Mouse (Mus musculus) limb, embryonic 11.5 days (tissue): ENCODE measurements around the gene Cldn14. TPM values are rescaled to one million over a fixed set of nuclear protein-coding genes. Genes with fewer than 3 reads are reported as not detected.

ENCODE experiments used
- ATAC-seq: fragments of 200-750 bp; cut with Nextera tagmentation; 2 replicates; pipeline ENCODE4 v1.8.0; 2017; ENCODE audit warnings: low read depth; ENCODE audit not compliant: insufficient number of reproducible peaks, low FRiP score, low TSS enrichment
- DNase-seq: peaks from one replicate; pipeline ENCODE4 v3.0.0-alpha.2; 2015; ENCODE audit warnings: low spot score
- H3K27ac ChIP-seq: fragments of 300-500 bp; sonication (generic); replicated peaks from 2 replicates; pipeline ENCODE4 v1.5.1; 2014; ENCODE audit warnings: low read depth, mild to moderate bottlenecking, low read length
- H3K27me3 ChIP-seq: fragments of 300-500 bp; sonication (generic); 2 replicates; pipeline ENCODE4 v1.6.1; 2014; ENCODE audit warnings: mild to moderate bottlenecking, low read length, mixed read lengths; ENCODE audit not compliant: control insufficient read depth, insufficient read depth
- H3K36me3 ChIP-seq: fragments of 300-500 bp; sonication (generic); 2 replicates; pipeline ENCODE4 v1.6.1; 2014; ENCODE audit warnings: mild to moderate bottlenecking, low read length, moderate library complexity, mixed read lengths; ENCODE audit not compliant: control insufficient read depth, insufficient read depth
- H3K4me1 ChIP-seq: fragments of 300-500 bp; sonication (generic); 2 replicates; pipeline ENCODE4 v1.6.1; 2014; ENCODE audit warnings: low read length, mixed read lengths; ENCODE audit not compliant: control insufficient read depth, insufficient read depth
- H3K4me2 ChIP-seq: fragments of 300-500 bp; sonication (generic); 2 replicates; pipeline ENCODE4 v1.6.1; 2014; ENCODE audit warnings: low read depth, mild to moderate bottlenecking, moderate library complexity; ENCODE audit not compliant: severe bottlenecking
- H3K4me3 ChIP-seq: fragments of 300-500 bp; sonication (generic); 2 replicates; pipeline ENCODE4 v1.5.1; 2014; ENCODE audit warnings: low read depth, low read length
- H3K9ac ChIP-seq: fragments of 300-500 bp; sonication (generic); 2 replicates; pipeline ENCODE4 v1.6.1; 2014; ENCODE audit warnings: mild to moderate bottlenecking, low read length
- H3K9me3 ChIP-seq: fragments of 300-500 bp; sonication (generic); 2 replicates; pipeline ENCODE4 v1.6.1; 2016; ENCODE audit warnings: low read length; ENCODE audit not compliant: control insufficient read depth
- WGBS: fragments of 180-500 bp; shearing (Covaris S2); extraction: QIAGEN DNeasy Blood & Tissue Kit; methylation state at CpG from one replicate; pipeline ENCODE4 v1.1.7; 2014; 5-methylcytosine and 5-hydroxymethylcytosine counted together
- polyA plus RNA-seq: library from polyadenylated mRNA; unstranded; fragments of >200 nt; fragmentation: Nextera tagmentation; extraction: Ambion mirVana; gene quantifications from 2 replicates; pipeline ENCODE4 v1.2.1, GENCODE M21; 2014

Cldn14 gene
- polyA plus RNA-seq, 1 experiment from 2014 or later = not detected

GRCm38 (mm10) chr16:93960495-93960894, 48.1 kb downstream of the Cldn14 start:
- ATAC-seq = no peak
- 88% methylated on average over 4 of the region's 4 CpGs for WGBS
- no peaks in the 10 kb centered on the region for H3K36me3 ChIP-seq

GRCm38 (mm10) chr16:93957402-93957801, 51.2 kb downstream of the Cldn14 start:
- Histone ChIP-seq H3K9ac (no peak overlapping the region), H3K9me3 (no peaks in the 10 kb centered on the region), H3K4me3 (no peak overlapping the region), H3K36me3 (no peaks in the 10 kb centered on the region), H3K27me3 (no peaks in the 10 kb centered on the region), H3K4me2 (no peak overlapping the region), H3K27ac (no peak overlapping the region), H3K4me1 (no peaks in the 10 kb centered on the region)
- WGBS = 75% methylated on average over 12 of the region's 12 CpGs
- ATAC-seq = no peak
- DNase-seq = no peak

More at GRCm38 (mm10) chr16:93960495-93960894, 48.1 kb downstream of the Cldn14 start:
- Histone ChIP-seq H3K27me3 (no peaks in the 10 kb centered on the region; the same call in 1 of the 2 replicates), H3K4me3 (no peak overlapping the region), H3K9me3 (no peaks in the 10 kb centered on the region), H3K9ac (no peak overlapping the region), H3K4me2 (no peak overlapping the region), H3K27ac (no peak overlapping the region), H3K4me1 (no peaks in the 10 kb centered on the region)
- no peak for DNase-seq

GRCm38 (mm10) chr16:93956986-93957385, 51.7 kb downstream of the Cldn14 start:
- Histone ChIP-seq H3K9ac (no peak overlapping the region), H3K27ac (no peak overlapping the region), H3K4me1 (no peaks in the 10 kb centered on the region), H3K4me3 (no peak overlapping the region), H3K4me2 (no peak overlapping the region), H3K9me3 (no peaks in the 10 kb centered on the region), H3K27me3 (no peaks in the 10 kb centered on the region), H3K36me3 (no peaks in the 10 kb centered on the region)
- ATAC-seq (no peak), DNase-seq (no peak)
- WGBS = 72% methylated on average over 7 of the region's 7 CpGs

GRCm38 (mm10) chr16:93947396-93947795, 61.2 kb downstream of the Cldn14 start:
- DNase-seq (no peak), ATAC-seq (no peak)
- H3K27ac ChIP-seq = no peak overlapping the region
- H3K4me1 ChIP-seq = peaks cover 3% of the 10 kb centered on the region; the same call in 1 of the 2 replicates
- H3K27me3 ChIP-seq = no peaks in the 10 kb centered on the region
- H3K4me2 ChIP-seq = no peak overlapping the region
- H3K9me3 ChIP-seq = no peaks in the 10 kb centered on the region
- no peaks in the 10 kb centered on the region for H3K36me3 ChIP-seq
- H3K4me3 ChIP-seq = no peak overlapping the region
- no peak overlapping the region for H3K9ac ChIP-seq
- WGBS = 89% methylated on average over 4 of the region's 4 CpGs

GRCm38 (mm10) chr16:93944301-93944700, 64.3 kb downstream of the Cldn14 start:
- ATAC-seq (no peak), DNase-seq (no peak)
- Histone ChIP-seq H3K9me3 (no peaks in the 10 kb centered on the region), H3K36me3 (no peaks in the 10 kb centered on the region), H3K4me1 (peaks cover 22% of the 10 kb centered on the region), H3K9ac (no peak overlapping the region), H3K4me3 (no peak overlapping the region), H3K4me2 (no peak overlapping the region), H3K27ac (no peak overlapping the region), H3K27me3 (no peaks in the 10 kb centered on the region)
- 72% methylated on average over 6 of the region's 6 CpGs for WGBS

- no peak for ATAC-seq
These were observed 65.7 kb downstream of the Cldn14 start for GRCm38 (mm10) chr16:93942796-93943502.

GRCm38 (mm10) chr16:93941781-93942567, 66.7 kb downstream of the Cldn14 start:
- Histone ChIP-seq H3K4me3 (no peak overlapping the region), H3K9me3 (no peaks in the 10 kb centered on the region), H3K27ac (no peak overlapping the region), H3K4me2 (no peak overlapping the region), H3K27me3 (no peaks in the 10 kb centered on the region), H3K4me1 (peaks cover 27% of the 10 kb centered on the region), H3K36me3 (no peaks in the 10 kb centered on the region), H3K9ac (no peak overlapping the region)
- DNase-seq (no peak), ATAC-seq (no peak)
- 83% methylated on average over 10 of the region's 10 CpGs for WGBS

More at GRCm38 (mm10) chr16:93942796-93943502, 65.7 kb downstream of the Cldn14 start:
- no peak overlapping the region for H3K9ac ChIP-seq
- no peak overlapping the region for H3K4me3 ChIP-seq
- H3K4me1 ChIP-seq = peaks cover 27% of the 10 kb centered on the region
- H3K27ac ChIP-seq = no peak overlapping the region
- no peaks in the 10 kb centered on the region for H3K9me3 ChIP-seq
- no peak overlapping the region for H3K4me2 ChIP-seq
- H3K36me3 ChIP-seq = no peaks in the 10 kb centered on the region
- no peak for DNase-seq
- WGBS = 88% methylated on average over 10 of the region's 10 CpGs
- no peaks in the 10 kb centered on the region for H3K27me3 ChIP-seq

- Histone ChIP-seq H3K9me3 (no peaks in the 10 kb centered on the region), H3K4me3 (no peak overlapping the region), H3K4me2 (no peak overlapping the region), H3K9ac (no peak overlapping the region; the same call in 1 of the 2 replicates), H3K4me1 (peaks cover 27% of the 10 kb centered on the region), H3K27ac (peak overlapping the region; percentile 54; the same call in 1 of the 2 replicates), H3K27me3 (peaks cover 3% of the 10 kb centered on the region; the same call in 1 of the 2 replicates), H3K36me3 (no peaks in the 10 kb centered on the region)
- DNase-seq (peak; percentile 75), ATAC-seq (no peak)
- WGBS = 7% methylated on average over 4 of the region's 4 CpGs
These were observed 68.7 kb downstream of the Cldn14 start for GRCm38 (mm10) chr16:93939961-93940360.
